Mouse (Mus musculus): Measurements from ENCODE around the gene Lipn. TPM values are rescaled to one million over a fixed set of nuclear protein-coding genes. Genes with fewer than 3 reads are reported as not detected.

Lipn gene
- polyA plus RNA-seq, 1 experiment = not detected

DNA sequence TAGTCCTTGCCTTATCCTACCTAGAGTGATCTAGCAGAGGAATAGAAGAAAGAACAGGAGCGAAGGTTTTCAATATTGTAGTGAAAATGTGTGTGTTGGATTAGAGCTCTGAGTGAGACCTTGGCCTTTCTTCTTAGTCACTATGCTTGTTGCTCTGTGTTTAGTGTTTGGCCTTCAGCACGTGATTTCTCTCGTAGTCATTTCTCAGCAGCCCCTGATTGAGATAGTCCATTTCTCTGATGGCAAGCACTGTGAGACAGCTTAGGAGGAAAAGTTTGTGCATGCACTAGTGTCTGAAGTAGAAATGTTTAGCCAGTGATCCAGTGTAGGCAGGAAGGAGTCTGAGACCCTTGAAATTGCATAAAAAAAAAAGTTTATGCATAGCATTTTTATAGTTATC is 37.7 kb downstream of the Lipn start:
- TF ChIP-seq GATA1 (IDR thresholded peaks at IDR 0.05; ENCODE audit: low read length) = no peak

DNA sequence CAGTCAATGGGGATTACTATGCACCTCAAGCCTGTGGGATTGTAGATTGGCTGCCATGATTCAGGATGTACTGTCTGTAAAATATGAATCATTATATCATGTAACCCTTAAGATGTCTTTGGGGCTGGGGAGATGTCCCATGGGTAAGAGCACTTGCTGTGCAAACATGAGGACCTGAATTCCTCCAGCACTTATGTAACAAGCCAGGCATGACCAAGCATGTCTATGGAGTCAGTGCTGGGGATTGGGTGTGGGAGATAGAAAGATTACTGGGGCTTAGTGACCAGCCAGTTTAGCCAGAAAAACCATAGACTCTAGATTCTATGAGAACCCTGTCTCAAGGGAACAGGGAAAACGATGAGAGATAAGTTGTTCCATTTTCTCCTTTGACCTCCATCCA is 51.9 kb downstream of the Lipn start:
- no peak for TF ChIP-seq GATA1 (IDR thresholded peaks at IDR 0.05; ENCODE audit: low read length)

DNA sequence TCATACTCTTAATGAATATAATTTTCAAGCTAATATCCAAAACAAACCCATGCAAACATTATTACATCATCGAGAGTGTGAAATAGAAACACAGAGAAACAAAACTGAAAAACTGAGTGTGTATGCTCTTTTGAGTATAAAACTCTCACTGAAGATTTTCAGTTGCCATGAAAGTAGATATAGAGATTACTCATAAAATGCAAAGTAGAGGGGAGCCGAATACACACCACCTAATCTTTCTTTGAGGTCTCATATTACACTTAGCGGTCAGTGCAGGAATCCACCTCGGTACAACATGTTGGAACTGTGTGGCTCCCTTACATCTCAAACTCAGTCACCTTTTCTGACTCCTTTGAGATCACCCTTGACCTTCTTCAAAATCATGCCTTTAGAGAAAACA is 52.5 kb downstream of the Lipn start:
- TF ChIP-seq GATA1 (IDR thresholded peaks at IDR 0.05; ENCODE audit: low read length) = no peak

DNA sequence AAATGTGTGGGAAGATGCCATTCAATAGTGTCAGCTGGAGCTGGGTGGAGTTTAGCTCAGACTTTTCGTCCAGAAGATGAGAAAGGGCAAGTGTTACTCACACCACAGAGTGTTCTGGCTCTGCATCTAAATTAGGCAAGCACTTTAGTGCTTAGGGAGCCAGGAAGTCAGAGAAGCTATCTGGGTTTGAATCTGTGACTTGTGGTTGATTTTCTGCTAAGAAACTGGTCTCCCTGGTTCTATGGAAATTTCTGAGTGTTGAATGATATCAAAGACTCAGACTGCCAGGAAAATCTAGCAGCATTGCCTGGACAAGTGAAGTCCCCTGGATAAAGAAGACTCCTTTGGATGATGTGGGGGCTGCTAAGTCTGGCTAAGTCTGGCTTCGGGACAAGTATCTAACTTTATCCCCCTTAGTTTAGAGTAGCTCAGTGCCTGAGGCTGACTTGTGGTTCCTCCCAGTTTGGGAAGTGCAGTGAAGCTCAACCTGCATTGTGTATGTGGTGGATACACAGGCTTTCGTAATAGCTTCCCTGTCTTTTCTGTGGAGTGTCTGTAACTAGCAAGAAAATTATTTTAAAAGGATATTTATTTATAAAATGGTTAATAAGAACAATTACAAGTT is 53.1 kb downstream of the Lipn start:
- TF ChIP-seq GATA1 (IDR thresholded peaks at IDR 0.05; ENCODE audit: low read length) = no peak

Other genes starting within 250 kb of the Lipn start
- gene Lipf, start 106.2 kb upstream of the Lipn start, polyA plus RNA-seq (2012) = not detected in 2 replicates
- gene Lipk, start 59.1 kb upstream of the Lipn start, polyA plus RNA-seq (2012) = not detected in 2 replicates
- gene Lipm, start 33.6 kb downstream of the Lipn start, polyA plus RNA-seq (2012) = not detected in 2 replicates
- not detected in 2 replicates for gene Ankrd22, start 98.7 kb downstream of the Lipn start, polyA plus RNA-seq (2012)
- gene Stambpl1, start 124.9 kb downstream of the Lipn start, polyA plus RNA-seq (2012) = not detected in 2 replicates
- gene Acta2, start 188.2 kb downstream of the Lipn start, polyA plus RNA-seq (2012) = not detected in 2 replicates
- not detected in 2 replicates for gene Fas, start 223.3 kb downstream of the Lipn start, polyA plus RNA-seq (2012)

Data from G1E-ER4 (cell line).